Mouse (Mus musculus) kidney, adult 2 months (tissue): ENCODE data around the gene 4933427D14Rik.

Experiments used
- CTCF ChIP-seq: fragments of 200-500 bp; conservative IDR thresholded peaks from 2 replicates; pipeline ENCODE4 v1.5.1; 2011; ENCODE audit warnings: low read depth, mild to moderate bottlenecking, control low read depth, low read length, moderate library complexity, mixed read lengths; ENCODE audit not compliant: insufficient read depth, insufficient read length
- POLR2A ChIP-seq: fragments of 200-500 bp; IDR thresholded peaks from one replicate; pipeline ENCODE4 v1.6.1; 2011; ENCODE audit warnings: low read depth, low read length, control low read depth

- TF ChIP-seq CTCF, result no peak
- no peak for TF ChIP-seq POLR2A
Measured at GRCm38 (mm10) chr11:72223414-72223813, 16.2 kb upstream of the 4933427D14Rik start.
